In the genomic region with DNA sequence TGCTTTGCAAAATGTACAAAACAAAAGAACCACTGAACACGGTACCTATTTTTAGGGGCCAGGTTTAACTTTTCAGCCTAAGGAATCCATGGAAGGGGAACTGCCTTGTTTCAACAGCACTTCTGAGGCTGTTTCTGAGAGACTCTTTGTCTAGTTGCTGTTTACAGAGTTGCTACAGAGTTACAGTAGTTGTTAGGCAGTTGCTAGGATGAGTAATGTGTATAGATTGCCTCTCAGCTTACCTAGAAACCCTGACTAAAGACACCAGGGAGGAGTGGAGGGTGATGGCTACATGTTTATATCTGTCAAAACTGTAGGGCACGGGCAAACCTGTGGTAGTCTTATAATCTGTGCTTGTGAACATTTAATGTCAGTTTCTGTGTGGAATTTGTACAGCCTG, we compare ENCODE assay signal across 16 mouse cellular contexts. TPM values are rescaled to one million over a fixed set of nuclear protein-coding genes. Genes with fewer than 3 reads are reported as not detected.
"Had no signal": no experiment of that assay in that cellular context is flagged by ENCODE, and none has a peak within 500 bp of the region (broad histone marks: within the 10 kb centered on the region; RNA-seq: fewer than 3 reads in every experiment).

No protein-coding gene starts in this region.

- H3K9ac ChIP-seq: kidney, embryonic 15.5 days; liver, embryonic 12.5 days; midbrain, embryonic 12.5 days; neural tube, embryonic 13.5 days; stomach, embryonic 15.5 days had no signal

- H3K4me3 ChIP-seq: kidney, embryonic 15.5 days; left cerebral cortex, adult 2 months; limb, embryonic 10.5 days; liver, embryonic 12.5 days; midbrain, embryonic 12.5 days; neural tube, embryonic 13.5 days; stomach, embryonic 15.5 days had no signal

- H3K4me1 ChIP-seq: kidney, embryonic 15.5 days; limb, embryonic 10.5 days; midbrain, embryonic 12.5 days; neural tube, embryonic 13.5 days; stomach, embryonic 15.5 days had no signal

- H3K9me3 ChIP-seq: kidney, embryonic 15.5 days; limb, embryonic 10.5 days; liver, embryonic 12.5 days; midbrain, embryonic 12.5 days; neural tube, embryonic 13.5 days; stomach, embryonic 15.5 days had no signal

- H3K4me2 ChIP-seq: kidney, embryonic 15.5 days; liver, embryonic 12.5 days; midbrain, embryonic 12.5 days; neural tube, embryonic 13.5 days; stomach, embryonic 15.5 days had no signal

- H3K36me3 ChIP-seq: kidney, embryonic 15.5 days; limb, embryonic 10.5 days; liver, embryonic 12.5 days; midbrain, embryonic 12.5 days; neural tube, embryonic 13.5 days; stomach, embryonic 15.5 days had no signal

- H3K27ac ChIP-seq: kidney, embryonic 15.5 days; left cerebral cortex, adult 2 months; limb, embryonic 10.5 days; liver, embryonic 12.5 days; midbrain, embryonic 12.5 days; neural tube, embryonic 13.5 days; stomach, embryonic 15.5 days had no signal

- ATAC-seq: intestine, embryonic 16.5 days; liver, embryonic 12.5 days; midbrain, embryonic 16.5 days had no signal

- H3K27me3 ChIP-seq: kidney, embryonic 15.5 days; liver, embryonic 12.5 days; midbrain, embryonic 12.5 days; neural tube, embryonic 13.5 days; stomach, embryonic 15.5 days had no signal

- DNase-seq: kidney, adult 2 months; kidney, postnatal 14 days; right cerebral cortex, postnatal 14 days; thymus, postnatal 36 days had no signal

RNA-seq across cellular contexts. Expression of a gene that starts 21.5 kb away (rescaled TPM):
- polyA plus RNA-seq: intestine, embryonic 16.5 days; kidney, adult 2 months; large intestine, adult 2 months; limb, embryonic 10.5 days; liver, embryonic 12.5 days; liver, embryonic 16.5 days; midbrain, embryonic 12.5 days; neural tube, embryonic 13.5 days; spleen, adult 2 months; stomach, embryonic 15.5 days had no signal
